Mouse (Mus musculus): ENCODE measurements at regions not wholly inside any gene's neighbourhood (a gene's known extent, or its start where the extent isn't known, plus 50 kb on each side); places are given as distances from the start of the nearest gene placed in this dataset.
A peak's percentile ranks its signal among the peaks of the same experiment; 100 is the strongest.

GRCm38 (mm10) chr5:126703516-126704282 lies 537.9 kb upstream of the Tmem132c start:
- TF ChIP-seq POLR2AphosphoS5 (IDR thresholded peaks at IDR 0.05; ENCODE audit: insufficient replicate concordance, low read depth, low read length), result no peak
- TF ChIP-seq CTCF (IDR thresholded peaks at IDR 0.05; ENCODE audit: low read depth, low read length), result no peak
- no peak for TF ChIP-seq GATA1 (IDR thresholded peaks at IDR 0.05; ENCODE audit: borderline replicate concordance, low read length)
- TF ChIP-seq GATA2 (IDR thresholded peaks at IDR 0.05; ENCODE audit: borderline replicate concordance, low read depth, low read length), result no peak
- no peak for TF ChIP-seq TAL1 (conservative IDR thresholded peaks at IDR 0.05; ENCODE audit: low read depth, low read length)
- no peaks in the 10 kb centered on the region for H3K27me3 ChIP-seq (ENCODE audit: insufficient read depth, low read length)
- DNase-seq (ENCODE audit: low spot score), result no peak
- no peak overlapping the region for H3K4me3 ChIP-seq (ENCODE audit: low read depth, low read length)
- H3K9me3 ChIP-seq (replicated peaks), result peaks cover 56% of the 10 kb centered on the region
- H3K36me3 ChIP-seq (replicated peaks), result no peaks in the 10 kb centered on the region
- H3K4me1 ChIP-seq (ENCODE audit: insufficient read depth, low read depth, low read length), result no peaks in the 10 kb centered on the region
- ATAC-seq (ENCODE audit: extremely low read depth, insufficient number of reproducible peaks, low FRiP score, poor library complexity, severe bottlenecking), result no peak

GRCm38 (mm10) chr5:126705871-126706270 lies 535.7 kb upstream of the Tmem132c start:
- H3K27me3 ChIP-seq (ENCODE audit: insufficient read depth, low read length), result no peaks in the 10 kb centered on the region
- no peak for ATAC-seq (ENCODE audit: extremely low read depth, insufficient number of reproducible peaks, low FRiP score, poor library complexity, severe bottlenecking)
- no peak for TF ChIP-seq POLR2AphosphoS5 (IDR thresholded peaks at IDR 0.05; ENCODE audit: insufficient replicate concordance, low read depth, low read length)
- TF ChIP-seq GATA1 (IDR thresholded peaks at IDR 0.05; ENCODE audit: borderline replicate concordance, low read length), result no peak
- no peak for TF ChIP-seq TAL1 (conservative IDR thresholded peaks at IDR 0.05; ENCODE audit: low read depth, low read length)
- no peak for TF ChIP-seq GATA2 (IDR thresholded peaks at IDR 0.05; ENCODE audit: borderline replicate concordance, low read depth, low read length)
- TF ChIP-seq CTCF (IDR thresholded peaks at IDR 0.05; ENCODE audit: low read depth, low read length), result no peak
- H3K9me3 ChIP-seq (replicated peaks), result peaks cover 59% of the 10 kb centered on the region
- no peaks in the 10 kb centered on the region for H3K4me1 ChIP-seq (ENCODE audit: insufficient read depth, low read depth, low read length)
- H3K36me3 ChIP-seq (replicated peaks), result no peaks in the 10 kb centered on the region
- no peak for DNase-seq (ENCODE audit: low spot score)
- no peak overlapping the region for H3K4me3 ChIP-seq (ENCODE audit: low read depth, low read length)

- DNase-seq (ENCODE audit: low spot score), result no peak
- Histone ChIP-seq H3K9me3 (replicated peaks) (peaks cover 60% of the 10 kb centered on the region), H3K4me3 (ENCODE audit: low read depth, low read length) (no peak overlapping the region), H3K36me3 (replicated peaks) (no peaks in the 10 kb centered on the region), H3K27me3 (ENCODE audit: insufficient read depth, low read length) (no peaks in the 10 kb centered on the region), H3K4me1 (ENCODE audit: insufficient read depth, low read depth, low read length) (no peaks in the 10 kb centered on the region)
- ATAC-seq (ENCODE audit: extremely low read depth, insufficient number of reproducible peaks, low FRiP score, poor library complexity, severe bottlenecking), result no peak
- TF ChIP-seq TAL1 (conservative IDR thresholded peaks at IDR 0.05; ENCODE audit: low read depth, low read length), result no peak
- TF ChIP-seq GATA1 (IDR thresholded peaks at IDR 0.05; ENCODE audit: borderline replicate concordance, low read length), result no peak
- TF ChIP-seq GATA2 (IDR thresholded peaks at IDR 0.05; ENCODE audit: borderline replicate concordance, low read depth, low read length), result no peak
- no peak for TF ChIP-seq POLR2AphosphoS5 (IDR thresholded peaks at IDR 0.05; ENCODE audit: insufficient replicate concordance, low read depth, low read length)
- no peak for TF ChIP-seq CTCF (IDR thresholded peaks at IDR 0.05; ENCODE audit: low read depth, low read length)
Observed at GRCm38 (mm10) chr5:126706701-126707100, 534.9 kb upstream of the Tmem132c start.

- Histone ChIP-seq H3K36me3 (replicated peaks) (no peaks in the 10 kb centered on the region), H3K9me3 (replicated peaks) (peaks cover 51% of the 10 kb centered on the region), H3K4me1 (ENCODE audit: insufficient read depth, low read depth, low read length) (no peaks in the 10 kb centered on the region), H3K27me3 (ENCODE audit: insufficient read depth, low read length) (no peaks in the 10 kb centered on the region), H3K4me3 (ENCODE audit: low read depth, low read length) (no peak overlapping the region)
- TF ChIP-seq GATA1 (IDR thresholded peaks at IDR 0.05; ENCODE audit: borderline replicate concordance, low read length) (no peak), CTCF (IDR thresholded peaks at IDR 0.05; ENCODE audit: low read depth, low read length) (no peak), POLR2AphosphoS5 (IDR thresholded peaks at IDR 0.05; ENCODE audit: insufficient replicate concordance, low read depth, low read length) (no peak), TAL1 (conservative IDR thresholded peaks at IDR 0.05; ENCODE audit: low read depth, low read length) (no peak), GATA2 (IDR thresholded peaks at IDR 0.05; ENCODE audit: borderline replicate concordance, low read depth, low read length) (no peak)
- ATAC-seq (ENCODE audit: extremely low read depth, insufficient number of reproducible peaks, low FRiP score, poor library complexity, severe bottlenecking), result no peak
- DNase-seq (ENCODE audit: low spot score), result no peak
Observed at GRCm38 (mm10) chr5:126714672-126715071, 526.9 kb upstream of the Tmem132c start.

- TF ChIP-seq TAL1 (conservative IDR thresholded peaks at IDR 0.05; ENCODE audit: low read depth, low read length) (no peak), CTCF (IDR thresholded peaks at IDR 0.05; ENCODE audit: low read depth, low read length) (0 out of 2 replicates have a peak, but pooled peaks have one; percentile 14), POLR2AphosphoS5 (IDR thresholded peaks at IDR 0.05; ENCODE audit: insufficient replicate concordance, low read depth, low read length) (no peak), GATA2 (IDR thresholded peaks at IDR 0.05; ENCODE audit: borderline replicate concordance, low read depth, low read length) (no peak), GATA1 (IDR thresholded peaks at IDR 0.05; ENCODE audit: borderline replicate concordance, low read length) (no peak)
- Histone ChIP-seq H3K36me3 (replicated peaks) (no peaks in the 10 kb centered on the region), H3K27me3 (ENCODE audit: insufficient read depth, low read length) (no peaks in the 10 kb centered on the region), H3K9me3 (replicated peaks) (peaks cover 61% of the 10 kb centered on the region), H3K4me3 (ENCODE audit: low read depth, low read length) (no peak overlapping the region), H3K4me1 (ENCODE audit: insufficient read depth, low read depth, low read length) (no peaks in the 10 kb centered on the region)
- ATAC-seq (ENCODE audit: extremely low read depth, insufficient number of reproducible peaks, low FRiP score, poor library complexity, severe bottlenecking) (no peak), DNase-seq (ENCODE audit: low spot score) (no peak)
Observed at GRCm38 (mm10) chr5:126718421-126718820, 523.2 kb upstream of the Tmem132c start.

GRCm38 (mm10) chr5:126721300-126721699 lies 520.3 kb upstream of the Tmem132c start:
- no peaks in the 10 kb centered on the region for H3K36me3 ChIP-seq (replicated peaks)
- no peak for ATAC-seq (ENCODE audit: extremely low read depth, insufficient number of reproducible peaks, low FRiP score, poor library complexity, severe bottlenecking)
- no peak overlapping the region for H3K4me3 ChIP-seq (ENCODE audit: low read depth, low read length)
- DNase-seq (ENCODE audit: low spot score), result no peak
- no peaks in the 10 kb centered on the region for H3K27me3 ChIP-seq (ENCODE audit: insufficient read depth, low read length)
- peaks cover 61% of the 10 kb centered on the region for H3K9me3 ChIP-seq (replicated peaks)
- TF ChIP-seq TAL1 (conservative IDR thresholded peaks at IDR 0.05; ENCODE audit: low read depth, low read length) (no peak), POLR2AphosphoS5 (IDR thresholded peaks at IDR 0.05; ENCODE audit: insufficient replicate concordance, low read depth, low read length) (no peak), GATA1 (IDR thresholded peaks at IDR 0.05; ENCODE audit: borderline replicate concordance, low read length) (no peak), GATA2 (IDR thresholded peaks at IDR 0.05; ENCODE audit: borderline replicate concordance, low read depth, low read length) (no peak), CTCF (IDR thresholded peaks at IDR 0.05; ENCODE audit: low read depth, low read length) (no peak)
- no peaks in the 10 kb centered on the region for H3K4me1 ChIP-seq (ENCODE audit: insufficient read depth, low read depth, low read length)
